Mouse (Mus musculus) cerebellum, postnatal 25 days (tissue): ENCODE results near the gene Serpina3i.
"Not testable (repeated sequence)": the region's sequence is repeated elsewhere in the genome, so short reads cannot be mapped to it uniquely, and the experiment has no call there.

Experiments
- DNase-seq, 2 experiments: peaks; one replicate each; pipeline ENCODE4 v3.0.0; 2021; ENCODE audit warnings: mixed read lengths in 2 of 2

Gene Serpina3i

DNA sequence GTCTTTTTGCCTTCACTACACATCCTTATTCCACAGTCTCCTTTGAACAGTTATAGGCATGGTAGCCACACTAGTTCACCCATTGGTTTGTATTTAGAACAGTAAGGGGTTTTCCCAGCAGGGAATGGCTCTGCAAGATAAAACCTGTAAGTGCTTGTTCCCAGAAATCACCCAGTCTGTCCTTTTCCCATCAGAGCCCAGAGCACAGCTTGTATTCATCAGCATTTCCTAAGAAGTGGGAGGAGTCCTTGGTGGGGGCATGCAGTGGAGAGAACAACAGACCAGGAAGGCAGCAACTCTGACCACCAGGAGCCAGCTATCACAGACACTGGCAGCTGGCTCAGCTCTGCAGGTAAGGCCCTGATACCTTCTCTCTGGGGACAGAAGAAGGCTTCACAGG, at the start of gene Serpina3i:
Gene Serpina3i (plus strand): TSS at position 260 of the 400 bp plus-strand sequence.
- no peak for DNase-seq

DNA sequence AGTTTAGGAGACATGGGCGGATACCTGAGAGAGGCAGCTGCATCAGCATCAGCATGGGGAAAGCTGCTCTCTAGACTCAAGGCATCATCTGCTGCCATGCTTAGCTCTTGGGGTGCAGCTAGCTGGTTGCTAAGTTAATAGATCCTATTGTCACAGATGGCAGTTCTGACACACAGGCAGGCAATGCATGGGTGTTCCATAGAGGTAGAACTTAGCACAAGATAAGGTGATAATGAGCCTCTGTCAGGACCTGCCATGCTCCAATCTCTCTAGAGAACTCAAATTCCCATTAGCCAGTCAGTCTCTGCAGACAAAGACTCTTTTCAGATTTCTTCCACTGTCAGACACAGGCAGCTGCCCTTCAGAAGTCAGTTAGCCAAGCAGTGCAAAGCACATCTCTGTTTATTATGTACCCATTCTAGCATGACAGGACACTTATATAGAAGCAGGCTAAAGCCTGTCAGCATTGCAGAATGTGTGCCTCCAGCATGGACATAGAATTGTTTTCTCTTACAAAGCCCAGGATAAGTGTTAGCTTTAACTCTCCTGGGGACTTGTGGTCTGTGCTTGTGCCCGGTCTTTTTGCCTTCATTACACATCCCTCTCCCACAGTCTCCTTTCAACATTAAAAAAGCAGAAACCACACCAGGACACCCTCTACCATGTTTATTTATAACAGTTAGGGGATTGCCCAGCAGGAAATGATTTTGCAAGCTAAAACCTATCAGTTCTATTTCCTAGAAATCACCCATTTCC, 49.1 kb upstream of the Serpina3i start:
- no peak for DNase-seq

DNA sequence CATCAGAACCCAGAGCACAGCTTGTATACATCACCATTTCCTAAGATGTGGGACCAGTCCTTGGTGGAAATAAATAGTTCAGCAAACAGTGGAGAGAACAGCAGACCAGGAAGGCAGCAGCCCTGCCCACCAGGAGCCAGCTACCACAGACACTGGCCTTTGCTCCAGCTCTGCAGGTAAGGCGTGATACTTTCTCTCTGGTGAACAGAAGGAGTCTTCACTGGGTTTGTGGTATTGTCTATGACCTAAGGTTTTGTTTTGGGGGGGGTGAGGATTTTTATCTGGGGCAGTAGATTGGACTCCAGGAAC, 48.5 kb upstream of the Serpina3i start, which contains the start of gene Serpina3f:
Gene Serpina3f (plus strand): TSS at position 100 of the 309 bp plus-strand sequence.
- no peak for DNase-seq

DNA sequence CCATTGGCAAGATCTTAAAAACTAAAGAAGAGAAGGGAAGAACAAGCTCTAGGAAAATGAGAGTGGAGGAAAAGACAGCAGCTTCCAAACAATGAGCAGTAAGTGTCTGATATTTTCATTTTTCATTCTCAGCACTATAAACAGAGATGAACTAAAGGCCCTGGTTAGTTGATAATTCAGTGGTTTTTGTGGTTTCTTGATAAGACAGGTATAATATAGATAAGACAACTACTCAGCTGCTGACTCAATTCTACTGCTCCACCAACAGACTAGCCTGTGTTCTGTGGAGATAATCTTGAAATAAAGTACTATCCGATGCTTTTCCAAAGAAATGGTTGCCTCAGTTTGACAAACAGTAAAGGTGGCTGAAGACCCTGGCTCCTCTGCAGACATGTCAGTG, 47.7 kb upstream of the Serpina3i start:
- no peak for DNase-seq

DNA sequence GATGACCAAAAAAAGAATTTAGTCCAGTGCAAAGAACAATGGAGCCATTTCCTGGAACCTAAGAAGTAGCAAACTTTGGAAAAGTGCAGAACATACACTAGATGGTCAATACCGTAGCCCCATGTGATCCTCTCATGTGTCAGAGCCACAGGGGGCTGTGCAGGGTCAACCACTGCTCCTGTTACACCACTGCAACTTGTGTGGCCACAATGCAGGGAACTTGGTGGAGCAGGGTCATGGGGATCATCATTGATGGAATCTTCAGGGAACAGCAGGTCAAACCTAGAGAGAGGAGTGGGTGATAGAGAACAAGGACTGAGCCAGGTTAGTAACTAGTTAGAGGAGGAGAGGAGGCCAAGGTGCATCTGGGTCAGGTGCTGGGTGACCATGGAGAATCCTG, 41.3 kb upstream of the Serpina3i start:
- no peak for DNase-seq

DNA sequence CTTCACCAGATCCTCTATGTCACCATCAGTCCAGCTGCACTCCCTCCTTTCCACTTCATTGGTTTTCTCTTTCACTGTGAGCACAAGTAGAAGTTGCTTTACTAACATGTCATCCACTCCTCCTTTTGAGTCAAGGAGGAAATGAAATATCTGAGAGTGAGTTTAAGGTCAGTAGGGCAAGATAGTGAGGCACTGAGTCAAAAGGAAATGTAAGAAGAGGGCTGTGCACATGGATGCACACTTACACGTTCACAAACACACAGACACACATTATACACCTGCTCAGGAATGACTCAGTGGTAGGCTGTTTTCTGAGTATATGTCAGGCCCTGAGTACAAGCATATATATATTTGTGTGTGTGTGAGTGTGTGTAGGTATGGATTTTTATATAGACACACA, 39.2 kb upstream of the Serpina3i start:
- DNase-seq, result no peak

DNA sequence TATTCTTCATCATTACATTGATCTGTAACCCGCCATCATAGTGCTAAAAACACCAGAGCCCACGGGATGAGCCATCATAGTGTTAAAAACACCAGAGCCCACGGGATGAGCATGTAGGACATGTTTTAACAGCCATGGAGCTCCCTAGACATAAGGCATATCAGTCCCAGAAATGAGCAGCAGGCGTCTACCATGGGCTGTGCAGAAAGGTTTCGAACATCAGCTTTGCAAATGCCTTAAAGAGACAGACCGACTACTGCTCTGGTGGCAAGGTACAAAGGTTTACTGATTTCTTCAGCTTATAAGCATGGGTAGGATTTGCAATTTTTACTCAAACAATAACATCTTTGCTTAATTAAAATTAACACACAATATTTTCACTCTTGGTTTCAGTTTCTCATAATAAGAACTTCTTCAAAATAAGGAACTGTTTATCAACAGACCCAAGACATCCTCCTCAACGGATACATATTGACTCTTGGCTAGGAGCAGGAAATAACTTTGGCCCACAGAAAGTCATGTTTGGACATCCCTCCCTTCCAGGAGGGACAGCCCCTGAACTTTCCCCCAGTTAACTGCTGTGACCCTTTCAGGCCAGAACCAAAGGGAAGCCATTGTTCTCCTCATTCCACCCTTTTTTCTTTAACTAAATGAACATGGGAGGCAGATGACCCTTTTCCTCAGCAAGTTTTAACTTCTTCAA, 38.2 kb upstream of the Serpina3i start:
- no peak for DNase-seq

DNA sequence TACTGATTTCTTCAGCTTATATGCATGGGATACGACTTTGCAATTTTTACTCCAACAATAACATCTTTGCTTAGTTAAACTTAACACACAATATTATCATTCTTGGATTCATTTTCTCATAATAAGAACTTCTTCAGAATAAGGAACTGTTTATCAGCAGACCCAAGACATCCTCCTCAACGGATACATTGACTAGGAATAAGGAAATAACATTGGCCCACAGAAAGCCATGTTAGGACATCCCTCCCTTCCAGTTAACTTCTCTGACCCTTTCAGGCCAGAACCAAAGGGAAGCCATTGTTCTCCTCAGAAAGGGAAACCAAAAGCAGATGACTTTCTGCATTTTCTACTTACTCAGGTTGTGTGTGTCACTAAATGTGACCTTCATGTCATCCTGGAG, 32.2 kb upstream of the Serpina3i start:
- no peak for DNase-seq

DNA sequence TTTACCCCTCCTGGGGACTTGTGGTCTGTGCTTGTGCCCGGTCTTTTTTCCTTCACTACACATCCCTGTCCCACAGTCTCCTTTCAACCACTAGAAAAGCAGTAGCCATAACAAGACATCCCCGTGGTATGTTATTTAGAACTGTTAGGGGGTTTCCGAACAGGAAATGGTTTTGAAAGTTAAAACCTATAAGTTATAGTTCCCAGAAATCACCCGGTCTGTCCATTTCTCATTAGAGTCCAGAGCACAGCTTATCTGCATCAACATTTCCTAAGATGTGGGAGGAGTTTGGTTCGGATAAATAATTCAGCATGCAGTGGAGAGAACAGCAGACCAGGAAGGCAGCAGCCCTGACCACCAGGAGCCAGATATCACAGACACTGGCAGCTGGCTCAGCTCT, 27.0 kb upstream of the Serpina3i start, which contains the start of gene Serpina3g:
Gene Serpina3g (plus strand): TSS at position 331 of the 400 bp plus-strand sequence.
- DNase-seq, result no peak

DNA sequence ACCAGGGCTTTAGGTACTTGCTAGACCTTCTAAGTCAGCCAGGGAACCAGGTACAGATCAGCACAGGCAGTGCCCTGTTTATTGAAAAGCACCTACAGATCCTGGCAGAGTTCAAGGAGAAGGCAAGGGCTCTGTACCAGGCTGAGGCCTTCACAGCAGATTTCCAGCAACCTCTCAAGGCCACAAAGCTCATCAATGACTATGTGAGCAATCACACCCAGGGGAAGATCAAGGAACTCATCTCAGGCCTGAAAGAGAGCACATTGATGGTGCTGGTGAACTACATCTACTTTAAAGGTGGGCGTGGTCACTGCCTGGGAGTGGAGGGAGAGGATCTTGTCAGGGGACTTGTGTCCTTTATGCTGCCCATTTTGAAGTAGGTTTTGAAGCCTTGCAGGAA, 24.9 kb upstream of the Serpina3i start:
- DNase-seq, result not testable (repeated sequence)

DNA sequence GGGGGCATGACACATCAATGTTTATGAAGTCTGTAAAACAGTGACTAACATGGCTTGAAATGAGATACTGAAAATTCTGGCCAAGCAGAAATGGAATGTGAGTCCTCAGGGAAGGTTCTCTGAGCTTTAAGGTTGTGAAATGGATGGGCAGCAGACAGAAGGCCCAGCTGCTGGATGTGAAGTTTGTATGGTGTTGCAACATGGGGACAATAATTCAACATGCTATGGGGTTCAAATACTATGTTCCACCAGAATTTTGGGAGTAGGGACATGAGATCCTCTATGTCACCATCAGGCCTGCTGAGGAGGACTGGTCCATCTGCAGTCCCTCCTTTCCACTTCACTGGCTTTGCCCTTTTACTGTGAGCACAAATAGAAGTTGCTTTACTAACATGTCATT, 19.6 kb upstream of the Serpina3i start:
- DNase-seq, result no peak

DNA sequence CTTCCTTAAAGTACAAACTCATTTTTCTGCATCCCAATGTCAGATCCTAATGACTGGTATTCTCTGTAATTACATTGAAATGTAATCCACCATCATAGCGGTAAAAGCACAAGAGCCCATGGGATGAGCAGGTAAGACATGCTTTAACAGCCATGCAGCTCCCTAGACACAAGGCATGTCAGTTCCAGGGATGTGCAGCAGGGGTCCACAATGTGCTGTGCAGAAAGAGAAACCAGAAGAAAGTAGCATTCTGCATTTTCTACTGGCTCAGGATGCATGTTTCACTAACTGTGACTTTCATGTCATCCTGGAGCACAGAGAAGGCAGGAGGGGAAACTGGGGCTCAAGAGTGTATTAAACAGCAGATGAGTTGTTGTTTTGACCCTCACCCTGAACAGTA, 17.8 kb upstream of the Serpina3i start:
- DNase-seq, result no peak

DNA sequence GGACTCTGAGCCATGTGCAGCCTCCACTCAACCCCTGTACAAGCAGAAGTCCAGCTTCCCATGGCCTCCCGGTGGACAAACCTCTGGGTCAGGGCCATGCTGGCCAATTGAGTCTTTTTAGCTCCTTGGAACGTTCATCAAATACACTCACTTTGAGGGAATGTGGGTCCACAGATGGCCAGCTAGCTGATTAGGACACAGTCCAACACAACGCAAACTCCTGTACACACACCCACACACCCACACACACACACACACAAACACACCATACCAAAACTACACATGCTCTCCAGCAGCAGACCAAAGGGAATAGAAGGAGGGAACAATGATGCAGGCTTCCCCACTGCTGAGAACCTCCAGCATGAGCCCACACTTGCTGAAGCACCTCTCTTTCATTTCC, 17.3 kb upstream of the Serpina3i start:
- DNase-seq, result no peak

DNA sequence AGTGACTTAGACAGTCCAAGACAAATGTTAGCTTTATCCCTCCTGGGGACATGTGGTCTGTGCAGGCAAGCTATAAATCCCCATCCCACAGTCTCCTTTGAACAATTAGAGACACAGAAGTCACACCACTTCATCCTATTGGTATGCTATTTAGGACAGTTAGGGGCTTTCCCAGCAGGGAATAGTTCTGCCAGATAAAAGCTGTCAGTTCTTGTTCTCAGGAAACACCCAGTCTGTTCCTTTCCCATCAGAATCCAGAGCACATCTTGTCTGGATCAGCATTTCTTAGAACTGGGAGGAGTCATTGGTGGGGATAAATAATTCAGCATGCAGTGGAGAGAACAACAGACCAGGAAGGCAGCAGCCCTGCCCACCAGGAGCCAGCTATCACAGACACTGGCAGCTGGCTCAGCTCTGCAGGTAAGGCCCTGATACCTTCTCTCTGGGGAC, 15.3 kb upstream of the Serpina3i start:
- DNase-seq, result no peak

DNA sequence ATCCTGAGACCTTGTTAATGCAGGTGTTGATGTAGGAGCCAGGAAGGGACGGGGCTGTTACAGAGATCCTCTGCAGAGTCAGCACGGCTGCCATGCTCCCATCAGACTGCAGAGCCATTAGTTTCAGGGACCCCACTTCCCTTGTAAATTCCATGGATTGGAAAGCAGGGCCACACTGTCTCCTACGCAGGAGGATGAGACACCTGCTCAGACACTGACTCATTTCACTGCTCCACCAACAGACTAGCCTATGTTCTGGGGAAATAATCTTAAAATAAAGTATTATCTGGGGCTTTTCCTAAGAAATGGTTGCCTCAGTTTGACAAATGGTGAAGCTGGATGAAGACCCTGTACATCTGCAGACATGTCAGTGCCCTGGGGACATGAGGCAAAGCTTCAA, 14.7 kb upstream of the Serpina3i start:
- DNase-seq, result no peak

DNA sequence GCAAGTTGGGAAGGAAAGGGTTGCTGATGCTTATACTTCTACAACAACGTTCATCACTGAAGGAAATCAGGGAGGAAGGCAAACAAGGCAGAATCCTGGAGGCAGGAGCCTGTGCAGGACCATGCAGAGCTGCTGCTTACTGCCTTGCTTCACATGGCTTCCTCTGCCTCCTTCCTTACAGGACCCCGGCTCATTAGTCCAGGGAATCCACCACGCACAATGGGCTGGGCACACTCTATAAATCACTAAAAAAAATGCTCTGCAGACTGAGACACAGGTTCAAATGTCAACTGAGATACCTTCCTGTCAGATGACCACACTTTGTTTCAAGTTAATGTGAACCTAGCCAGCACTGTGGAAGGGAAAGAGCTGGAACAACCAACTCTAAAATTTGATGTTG, 1.9 kb upstream of the Serpina3i start:
- DNase-seq, result no peak

DNA sequence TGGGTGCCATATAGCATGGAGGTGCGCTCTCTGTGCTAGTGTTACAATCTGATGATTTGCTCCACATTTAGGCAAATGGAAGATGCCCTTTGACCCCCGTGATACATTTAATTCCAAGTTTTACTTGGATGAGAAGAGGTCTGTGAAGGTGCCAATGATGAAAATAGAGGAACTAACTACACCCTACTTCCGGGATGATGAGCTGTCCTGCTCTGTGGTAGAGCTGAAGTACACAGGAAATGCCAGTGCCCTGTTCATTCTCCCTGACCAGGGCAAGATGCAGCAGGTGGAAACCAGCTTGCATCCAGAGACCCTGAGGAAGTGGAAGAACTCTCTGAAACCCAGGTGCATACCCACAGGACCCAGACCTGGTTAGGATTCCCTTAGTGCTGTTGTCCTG, 3.5 kb downstream of the Serpina3i start:
- no peak for DNase-seq

DNA sequence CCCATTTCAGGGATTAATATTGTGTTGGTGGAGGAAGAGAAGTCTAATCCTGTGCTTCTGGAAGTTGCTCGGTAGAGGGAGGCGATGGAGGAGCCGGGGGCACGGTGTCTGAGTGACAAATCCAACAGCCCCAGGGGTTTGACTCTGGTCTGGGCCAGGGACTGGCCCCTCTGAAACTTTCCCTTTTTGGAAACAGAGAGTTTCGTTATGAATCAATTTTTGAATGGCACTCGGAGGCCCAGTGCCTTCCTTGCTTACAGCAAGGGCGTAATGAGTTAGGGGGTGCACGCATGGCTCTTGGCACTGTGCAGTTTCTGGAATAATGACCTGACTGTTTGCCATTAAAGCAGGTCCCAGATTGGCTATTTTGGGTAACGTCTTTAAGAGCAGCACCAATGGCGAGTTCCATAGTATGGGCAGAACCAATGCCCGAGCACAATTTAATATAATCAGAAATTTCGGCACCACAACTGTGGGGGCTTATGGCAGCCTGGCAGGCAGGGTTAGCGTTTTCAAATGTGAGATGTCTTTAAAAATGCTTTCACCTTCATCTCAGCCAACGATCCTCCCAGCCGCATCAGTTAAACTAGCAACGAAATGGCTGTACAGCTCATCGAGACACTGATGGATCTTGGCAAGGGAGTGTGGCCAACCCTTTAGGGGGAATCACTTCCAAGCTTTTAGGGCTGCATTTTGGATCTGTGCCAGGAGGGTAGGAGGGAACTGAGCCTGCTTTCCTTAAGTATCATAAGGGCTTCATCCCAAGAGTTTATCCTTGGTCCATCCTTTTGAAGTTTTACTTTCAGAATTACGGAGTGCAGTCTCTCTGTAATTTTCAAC, 15.5 kb downstream of the Serpina3i start:
- no peak for DNase-seq

DNA sequence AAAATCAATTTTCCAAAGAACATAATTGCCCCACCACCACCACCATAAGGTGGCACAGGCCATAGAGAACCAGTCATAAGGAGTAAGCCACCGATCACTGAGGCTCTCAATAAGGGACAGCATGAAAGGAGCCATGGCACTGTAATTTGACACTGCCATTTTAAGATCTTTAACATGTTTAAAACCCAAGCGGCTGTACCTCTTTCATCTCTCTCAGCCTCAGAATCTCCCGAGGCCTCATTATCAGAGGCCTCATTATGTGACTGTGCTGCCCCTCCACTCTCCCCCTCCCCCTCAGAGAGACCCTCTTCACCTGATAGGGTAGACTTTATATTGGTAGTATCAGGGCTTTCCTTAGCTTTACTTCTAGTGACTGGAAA, 16.1 kb downstream of the Serpina3i start:
- DNase-seq, result no peak

DNA sequence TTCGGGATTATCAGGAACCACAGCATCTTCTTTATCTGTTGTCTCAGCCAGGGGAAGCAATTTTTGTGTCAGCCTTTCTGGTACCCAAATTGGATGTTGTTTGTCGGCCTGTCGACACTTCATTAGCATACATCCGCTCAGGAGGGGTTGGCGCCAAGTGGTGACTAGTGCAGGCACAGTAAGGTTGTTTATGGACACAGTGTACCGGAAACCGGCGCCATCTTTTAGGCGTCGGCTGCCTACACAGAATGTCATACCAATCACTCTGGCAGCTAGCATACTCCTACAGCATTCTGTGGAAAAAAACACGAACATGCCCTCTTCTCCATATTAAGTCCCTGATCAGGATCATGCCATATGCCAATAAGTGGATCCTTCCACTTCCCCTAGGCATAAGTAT, 20.5 kb downstream of the Serpina3i start:
- no peak for DNase-seq

DNA sequence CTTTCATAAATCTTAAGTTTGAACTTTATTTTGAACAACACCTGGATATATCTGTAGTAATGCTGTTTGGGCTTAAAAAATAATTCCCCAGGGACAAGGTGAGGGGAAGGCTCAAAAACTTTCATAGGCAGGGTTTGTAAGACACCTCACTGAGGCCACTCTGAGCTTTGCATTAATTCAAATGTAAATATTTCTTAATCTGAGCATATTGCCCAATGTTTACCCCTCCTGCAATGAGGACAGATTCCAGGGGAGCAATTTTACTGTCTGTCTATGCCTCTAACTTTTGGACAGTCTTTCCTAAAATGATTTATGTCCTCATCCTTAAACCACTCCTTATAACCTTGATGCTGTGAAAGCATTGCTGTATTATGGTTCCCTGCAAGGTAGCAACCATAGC, 25.4 kb downstream of the Serpina3i start:
- no peak for DNase-seq

DNA sequence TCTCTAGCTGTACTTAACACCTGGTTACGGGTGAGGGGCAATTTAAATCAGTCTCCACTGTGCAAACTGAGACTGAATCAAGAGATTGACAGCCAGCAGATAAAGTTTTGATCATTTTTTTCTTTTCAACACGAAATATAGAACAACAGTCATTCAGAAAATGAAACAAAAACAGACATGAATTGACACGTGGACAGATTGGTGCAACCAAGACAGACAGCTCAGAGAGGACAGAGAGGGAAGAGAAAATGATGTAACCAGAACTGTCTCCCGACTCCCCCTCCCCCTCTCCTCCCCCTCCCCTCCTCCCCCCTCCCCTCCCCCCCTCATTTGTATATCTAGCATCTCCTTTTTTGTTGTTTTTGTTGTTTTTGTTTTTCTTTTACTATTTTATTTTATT, 26.9 kb downstream of the Serpina3i start:
- DNase-seq, result no peak

DNA sequence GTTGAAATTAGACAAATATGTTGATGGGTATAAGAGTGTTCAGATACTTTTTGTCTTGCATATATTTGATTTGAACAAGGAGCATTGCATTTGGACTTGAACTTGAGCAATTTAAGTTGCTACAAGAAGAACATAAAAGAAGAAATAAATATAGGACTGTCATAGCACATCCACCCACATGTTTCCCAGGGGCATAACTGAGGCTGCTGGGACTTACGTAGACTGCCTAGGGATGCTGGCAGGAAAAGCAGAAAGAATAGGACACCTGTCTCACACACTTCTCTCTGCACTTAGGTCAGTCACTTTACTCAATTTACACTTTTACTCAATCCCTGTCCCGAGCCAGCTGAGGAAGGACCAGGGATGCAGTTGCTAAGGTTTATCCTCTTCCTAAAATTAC, 31.0 kb downstream of the Serpina3i start:
- DNase-seq, result no peak

DNA sequence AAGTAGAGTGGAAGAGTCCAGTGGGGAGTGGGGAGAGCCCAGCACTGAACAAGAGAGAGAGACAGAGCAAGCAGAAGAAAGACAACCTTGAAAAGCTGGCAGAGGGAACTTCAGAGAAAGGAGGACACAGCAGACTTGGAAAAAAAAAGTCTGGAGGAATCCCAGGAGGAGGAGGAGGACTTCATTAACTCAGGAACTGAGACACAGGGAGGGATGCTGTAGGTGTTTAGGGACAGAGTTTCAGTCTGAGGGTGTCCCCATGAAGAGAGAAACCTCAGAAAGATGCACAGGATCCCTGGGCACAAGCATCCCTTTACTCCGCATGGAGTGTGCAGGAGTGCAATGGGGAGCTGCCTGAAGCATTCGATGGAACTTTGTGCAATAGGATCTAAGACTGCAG, 35.1 kb downstream of the Serpina3i start:
- no peak for DNase-seq
